Mouse (Mus musculus) hindbrain, embryonic 15.5 days (tissue): ENCODE data around the gene Cbx4. TPM values are rescaled to one million over a fixed set of nuclear protein-coding genes. Genes with fewer than 3 reads are reported as not detected.

Experiments
- ATAC-seq: fragments of 200-750 bp; cut with Nextera tagmentation; 2 replicates; pipeline ENCODE4 v1.8.0; 2017; ENCODE audit warnings: low read depth, moderate number of reproducible peaks, moderate TSS enrichment; ENCODE audit not compliant: low FRiP score
- H3K27ac ChIP-seq: fragments of 300-500 bp; sonication (generic); replicated peaks from 2 replicates; pipeline ENCODE4 v1.5.1; 2015; ENCODE audit warnings: mild to moderate bottlenecking, inconsistent platforms
- H3K27me3 ChIP-seq: fragments of 300-500 bp; sonication (generic); 2 replicates; pipeline ENCODE4 v1.6.1; 2015; ENCODE audit warnings: control low read depth, inconsistent platforms
- H3K36me3 ChIP-seq: fragments of 300-500 bp; sonication (generic); 2 replicates; pipeline ENCODE4 v1.6.1; 2015; ENCODE audit warnings: control low read depth, inconsistent platforms
- H3K4me1 ChIP-seq: fragments of 300-500 bp; sonication (generic); replicated peaks from 2 replicates; pipeline ENCODE4 v1.6.1; 2015; ENCODE audit warnings: control low read depth, inconsistent platforms
- H3K4me2 ChIP-seq: fragments of 300-500 bp; sonication (generic); 2 replicates; pipeline ENCODE4 v1.6.1; 2015; ENCODE audit warnings: moderate library complexity, mild to moderate bottlenecking, inconsistent platforms
- H3K4me3 ChIP-seq: fragments of 300-500 bp; sonication (generic); 2 replicates; pipeline ENCODE4 v1.5.1; 2015; ENCODE audit warnings: mild to moderate bottlenecking, inconsistent platforms
- H3K9ac ChIP-seq: fragments of 300-500 bp; sonication (generic); 2 replicates; pipeline ENCODE4 v1.6.1; 2015; ENCODE audit warnings: inconsistent platforms
- H3K9me3 ChIP-seq: fragments of 300-500 bp; sonication (generic); 2 replicates; pipeline ENCODE4 v1.6.1; 2016; ENCODE audit warnings: control low read depth, inconsistent platforms
- WGBS: fragments of 180-500 bp; shearing (Covaris S2); methylation state at CpG from one replicate; pipeline ENCODE4 v1.1.7; 2015; 5-methylcytosine and 5-hydroxymethylcytosine counted together
- polyA plus RNA-seq: library from polyadenylated mRNA; unstranded; fragments of >200 nt; fragmentation: Nextera tagmentation; extraction: Ambion mirVana; gene quantifications from 2 replicates; pipeline ENCODE4 v1.2.1, GENCODE M21; 2015

Gene Cbx4
- polyA plus RNA-seq, 1 experiment from 2014 or later: 23.2 TPM

- Histone ChIP-seq H3K27ac (peak overlapping the region; percentile 61), H3K36me3 (no peaks in the 10 kb centered on the region), H3K4me2 (peak overlapping the region; percentile 26), H3K4me1 (peaks cover 54% of the 10 kb centered on the region), H3K9ac (0 out of 2 replicates have a peak overlapping the region, but pooled peaks have one; percentile 21), H3K27me3 (no peaks in the 10 kb centered on the region), H3K9me3 (no peaks in the 10 kb centered on the region), H3K4me3 (no peak overlapping the region)
- 31% methylated on average over 23 of the region's 23 CpGs for WGBS
- ATAC-seq: peak; percentile 10; the same call in 1 of the 2 replicates
Observed at GRCm38 (mm10) chr11:119125929-119126861, 40.2 kb upstream of the Cbx4 start.

- WGBS: 88% methylated on average over 6 of the region's 6 CpGs
- no peak for ATAC-seq
- no peak overlapping the region for H3K9ac ChIP-seq
Observed at GRCm38 (mm10) chr11:119124536-119124935, 38.5 kb upstream of the Cbx4 start.

GRCm38 (mm10) chr11:119123522-119124319 is 37.7 kb upstream of the Cbx4 start:
- 85% methylated on average over 5 of the region's 5 CpGs for WGBS
- no peak for ATAC-seq
- H3K27me3 ChIP-seq: no peaks in the 10 kb centered on the region
- H3K4me3 ChIP-seq: no peak overlapping the region
- H3K4me2 ChIP-seq: no peak overlapping the region
- no peaks in the 10 kb centered on the region for H3K36me3 ChIP-seq
- peaks cover 39% of the 10 kb centered on the region for H3K4me1 ChIP-seq
- H3K9ac ChIP-seq: no peak overlapping the region
- H3K27ac ChIP-seq: no peak overlapping the region
- no peaks in the 10 kb centered on the region for H3K9me3 ChIP-seq

More at GRCm38 (mm10) chr11:119124536-119124935, 38.5 kb upstream of the Cbx4 start:
- Histone ChIP-seq H3K9me3 (no peaks in the 10 kb centered on the region), H3K27ac (no peak overlapping the region), H3K4me1 (peaks cover 42% of the 10 kb centered on the region), H3K27me3 (no peaks in the 10 kb centered on the region), H3K36me3 (no peaks in the 10 kb centered on the region), H3K4me3 (no peak overlapping the region), H3K4me2 (no peak overlapping the region)

- ATAC-seq: no peak
- H3K4me3 ChIP-seq: no peak overlapping the region
- no peak overlapping the region for H3K27ac ChIP-seq
- no peaks in the 10 kb centered on the region for H3K27me3 ChIP-seq
- no peak overlapping the region for H3K4me2 ChIP-seq
- no peaks in the 10 kb centered on the region for H3K36me3 ChIP-seq
- no peaks in the 10 kb centered on the region for H3K9me3 ChIP-seq
- no peak overlapping the region for H3K9ac ChIP-seq
- WGBS: 74% methylated on average over 5 of the region's 5 CpGs
- peaks cover 34% of the 10 kb centered on the region for H3K4me1 ChIP-seq
Observed at GRCm38 (mm10) chr11:119122396-119122795, 36.4 kb upstream of the Cbx4 start.

- H3K9ac ChIP-seq: no peak overlapping the region
- H3K9me3 ChIP-seq: no peaks in the 10 kb centered on the region
- WGBS: 32% methylated on average over 7 of the region's 7 CpGs
- H3K4me3 ChIP-seq: no peak overlapping the region
- no peaks in the 10 kb centered on the region for H3K36me3 ChIP-seq
- peaks cover 18% of the 10 kb centered on the region for H3K4me1 ChIP-seq
- ATAC-seq: no peak
- H3K4me2 ChIP-seq: no peak overlapping the region
- H3K27ac ChIP-seq: no peak overlapping the region
- H3K27me3 ChIP-seq: no peaks in the 10 kb centered on the region
Observed at GRCm38 (mm10) chr11:119118905-119119304, 32.9 kb upstream of the Cbx4 start.

- H3K36me3 ChIP-seq: no peaks in the 10 kb centered on the region
- no peak for ATAC-seq
- WGBS: 34% methylated on average over 7 of the region's 7 CpGs
Observed at GRCm38 (mm10) chr11:119117945-119118344, 31.9 kb upstream of the Cbx4 start.

GRCm38 (mm10) chr11:119116992-119117391 is 31.0 kb upstream of the Cbx4 start:
- H3K27ac ChIP-seq: no peak overlapping the region
- H3K36me3 ChIP-seq: no peaks in the 10 kb centered on the region
- peaks cover 18% of the 10 kb centered on the region for H3K4me1 ChIP-seq
- no peak overlapping the region for H3K4me2 ChIP-seq
- H3K9me3 ChIP-seq: no peaks in the 10 kb centered on the region
- 78% methylated on average over 4 of the region's 4 CpGs for WGBS
- ATAC-seq: no peak
- H3K4me3 ChIP-seq: no peak overlapping the region
- H3K9ac ChIP-seq: no peak overlapping the region
- H3K27me3 ChIP-seq: no peaks in the 10 kb centered on the region

More at GRCm38 (mm10) chr11:119117945-119118344, 31.9 kb upstream of the Cbx4 start:
- Histone ChIP-seq H3K4me1 (peaks cover 18% of the 10 kb centered on the region), H3K27me3 (no peaks in the 10 kb centered on the region), H3K4me2 (no peak overlapping the region), H3K27ac (no peak overlapping the region), H3K9me3 (no peaks in the 10 kb centered on the region), H3K4me3 (no peak overlapping the region), H3K9ac (no peak overlapping the region)

- ATAC-seq: no peak
- Histone ChIP-seq H3K9me3 (no peaks in the 10 kb centered on the region), H3K4me1 (peaks cover 5% of the 10 kb centered on the region; the same call in 1 of the 2 replicates), H3K4me3 (no peak overlapping the region), H3K9ac (no peak overlapping the region), H3K27me3 (no peaks in the 10 kb centered on the region), H3K36me3 (no peaks in the 10 kb centered on the region), H3K27ac (no peak overlapping the region), H3K4me2 (no peak overlapping the region)
Observed at GRCm38 (mm10) chr11:119112721-119113120, 26.7 kb upstream of the Cbx4 start.

GRCm38 (mm10) chr11:119111345-119111744 is 25.3 kb upstream of the Cbx4 start:
- H3K4me2 ChIP-seq: no peak overlapping the region
- H3K36me3 ChIP-seq: no peaks in the 10 kb centered on the region
- H3K9me3 ChIP-seq: no peaks in the 10 kb centered on the region
- no peak for ATAC-seq
- H3K9ac ChIP-seq: no peak overlapping the region
- H3K27me3 ChIP-seq: no peaks in the 10 kb centered on the region
- WGBS: 21% methylated on average over 5 of the region's 7 CpGs
- H3K27ac ChIP-seq: no peak overlapping the region
- H3K4me3 ChIP-seq: no peak overlapping the region
- H3K4me1 ChIP-seq: peaks cover 8% of the 10 kb centered on the region; the same call in 1 of the 2 replicates

- 76% methylated on average over 9 of the region's 9 CpGs for WGBS
- Histone ChIP-seq H3K4me3 (no peak overlapping the region), H3K36me3 (no peaks in the 10 kb centered on the region), H3K4me2 (no peak overlapping the region), H3K9ac (no peak overlapping the region), H3K9me3 (no peaks in the 10 kb centered on the region), H3K4me1 (peaks cover 10% of the 10 kb centered on the region), H3K27me3 (no peaks in the 10 kb centered on the region), H3K27ac (no peak overlapping the region)
- no peak for ATAC-seq
Observed at GRCm38 (mm10) chr11:119109415-119110071, 23.5 kb upstream of the Cbx4 start.

GRCm38 (mm10) chr11:119108573-119109263 is 22.7 kb upstream of the Cbx4 start:
- Histone ChIP-seq H3K9ac (no peak overlapping the region), H3K27me3 (no peaks in the 10 kb centered on the region), H3K4me2 (no peak overlapping the region), H3K9me3 (no peaks in the 10 kb centered on the region), H3K36me3 (no peaks in the 10 kb centered on the region), H3K4me3 (no peak overlapping the region), H3K4me1 (peaks cover 10% of the 10 kb centered on the region), H3K27ac (no peak overlapping the region)
- ATAC-seq: no peak
- WGBS: 78% methylated on average over 10 of the region's 10 CpGs
